Mouse (Mus musculus) neural tube, embryonic 14.5 days (tissue): Measurements from ENCODE around the gene Dmrtc2. TPM values are rescaled to one million over a fixed set of nuclear protein-coding genes. Genes with fewer than 3 reads are reported as not detected.

ENCODE experiments used
- ATAC-seq: fragments of 200-750 bp; cut with Nextera tagmentation; 2 replicates; pipeline ENCODE4 v1.8.0; 2017; ENCODE audit warnings: low read depth, mild to moderate bottlenecking, moderate TSS enrichment, moderate library complexity
- H3K27ac ChIP-seq: fragments of 300-500 bp; sonication (generic); 2 replicates; pipeline ENCODE4 v1.5.1; 2014; ENCODE audit warnings: low read depth, mild to moderate bottlenecking, control low read depth, low read length, moderate library complexity, mixed read lengths
- H3K27me3 ChIP-seq: fragments of 300-500 bp; sonication (generic); 2 replicates; pipeline ENCODE4 v1.6.1; 2014; ENCODE audit warnings: low read length; ENCODE audit not compliant: control insufficient read depth, insufficient read depth
- H3K36me3 ChIP-seq: fragments of 300-500 bp; sonication (generic); 2 replicates; pipeline ENCODE4 v1.6.1; 2014; ENCODE audit warnings: low read length, mixed read lengths; ENCODE audit not compliant: control insufficient read depth, insufficient read depth
- H3K4me1 ChIP-seq: fragments of 300-500 bp; sonication (generic); 2 replicates; pipeline ENCODE4 v1.6.1; 2014; ENCODE audit warnings: low read length; ENCODE audit not compliant: control insufficient read depth, insufficient read depth
- H3K4me2 ChIP-seq: fragments of 300-500 bp; sonication (generic); 2 replicates; pipeline ENCODE4 v1.6.1; 2014; ENCODE audit warnings: mild to moderate bottlenecking, low read depth, low read length, control low read depth
- H3K4me3 ChIP-seq: fragments of 300-500 bp; sonication (generic); 2 replicates; pipeline ENCODE4 v1.5.1; 2014; ENCODE audit warnings: low read depth, low read length, control low read depth, mixed read lengths
- H3K9ac ChIP-seq: fragments of 300-500 bp; sonication (generic); replicated peaks from 2 replicates; pipeline ENCODE4 v1.6.1; 2014; ENCODE audit warnings: low read depth, mild to moderate bottlenecking, control low read depth, low read length, mixed read lengths
- H3K9me3 ChIP-seq: fragments of 300-500 bp; sonication (generic); 2 replicates; pipeline ENCODE4 v1.6.1; 2016; ENCODE audit warnings: low read length; ENCODE audit not compliant: control insufficient read depth
- WGBS: fragments of 180-500 bp; shearing (Covaris S2); extraction: QIAGEN DNeasy Blood & Tissue Kit; methylation state at CpG from one replicate; pipeline ENCODE4 v1.1.7; 2014; 5-methylcytosine and 5-hydroxymethylcytosine counted together
- polyA plus RNA-seq: library from polyadenylated mRNA; unstranded; fragments of >200 nt; fragmentation: Nextera tagmentation; extraction: Ambion mirVana; gene quantifications from 2 replicates; pipeline ENCODE4 v1.2.1, GENCODE M21; 2014

Gene Dmrtc2
- polyA plus RNA-seq, 1 experiment from 2014 or later: not detected

DNA sequence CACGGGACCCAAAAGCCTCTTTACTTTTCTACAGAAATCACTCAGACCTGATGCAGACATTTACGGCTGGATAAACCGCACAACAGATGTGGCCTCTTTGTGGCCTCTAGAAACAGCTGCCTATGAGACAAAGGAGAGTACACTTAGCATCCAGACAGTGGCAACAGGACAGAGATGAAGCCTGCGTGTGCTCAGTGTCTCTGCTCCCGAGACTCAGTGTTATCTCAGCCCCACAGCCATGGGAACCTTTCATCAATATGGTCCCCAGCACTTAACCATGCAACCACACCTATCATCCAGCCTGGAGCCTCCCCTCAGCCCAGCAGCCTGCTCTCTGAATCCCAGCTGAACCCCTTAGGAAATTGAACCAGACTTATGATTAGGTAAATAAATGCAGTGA, 10.6 kb upstream of the Dmrtc2 start:
- Histone ChIP-seq H3K4me3 (no peak overlapping the region), H3K27ac (no peak overlapping the region), H3K27me3 (no peaks in the 10 kb centered on the region), H3K9ac (no peak overlapping the region), H3K4me2 (no peak overlapping the region), H3K36me3 (no peaks in the 10 kb centered on the region), H3K9me3 (no peaks in the 10 kb centered on the region), H3K4me1 (no peaks in the 10 kb centered on the region)
- 53% methylated on average over 5 of the region's 5 CpGs for WGBS
- no peak for ATAC-seq

DNA sequence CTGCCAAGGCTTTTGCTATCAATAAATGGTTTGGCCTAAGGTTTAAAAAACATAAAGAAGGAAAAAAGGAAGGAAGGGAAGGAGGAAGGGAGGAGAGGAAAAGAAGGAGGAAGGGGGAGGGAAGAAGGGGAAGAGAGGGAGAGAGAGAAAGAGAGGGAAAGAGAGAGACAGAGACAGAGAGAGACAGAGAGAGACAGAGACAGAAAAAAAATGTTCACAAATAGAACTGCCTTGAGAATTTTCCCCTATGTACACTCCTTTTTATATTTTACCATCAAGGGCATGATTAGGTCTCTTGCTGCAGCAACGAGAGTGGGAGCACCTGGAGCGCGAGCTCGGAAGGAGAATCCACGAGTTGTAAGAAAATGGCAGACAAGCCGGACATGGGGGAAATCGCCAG, 7.9 kb upstream of the Dmrtc2 start, which contains the start of gene Gm9844:
TSS of gene Gm9844 (plus strand) at position 301 of the 400 bp plus-strand sequence.
- no peak for ATAC-seq
- WGBS: 93% methylated on average over 7 of the region's 7 CpGs
- H3K4me1 ChIP-seq: no peaks in the 10 kb centered on the region
- no peaks in the 10 kb centered on the region for H3K9me3 ChIP-seq
- H3K9ac ChIP-seq: no peak within 1 kb of the TSS
- no peaks in the 10 kb centered on the region for H3K27me3 ChIP-seq
- H3K4me2 ChIP-seq: no peak within 1 kb of the TSS
- H3K4me3 ChIP-seq: no peak within 1 kb of the TSS
- no peak within 1 kb of the TSS for H3K27ac ChIP-seq
- no peaks in the 10 kb centered on the region for H3K36me3 ChIP-seq

DNA sequence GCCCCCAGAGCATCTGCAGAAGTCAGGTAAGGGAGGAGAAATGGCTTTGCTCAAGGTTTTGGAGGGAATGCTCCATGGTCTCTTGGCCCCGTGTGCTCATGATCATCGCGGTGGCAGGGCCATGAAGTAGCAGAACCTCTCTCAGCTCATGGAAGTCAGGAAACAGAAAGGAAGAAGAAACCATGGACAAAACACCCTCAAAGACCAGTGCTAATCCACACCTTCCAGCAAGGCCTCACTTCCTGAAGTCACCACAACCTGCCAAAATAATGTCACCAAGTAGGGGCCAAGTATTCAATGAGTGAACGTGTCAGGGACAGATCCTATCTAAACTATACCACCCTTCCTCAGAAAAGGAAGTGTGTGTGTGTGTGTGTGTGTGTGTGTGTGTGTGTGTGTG, 7.0 kb upstream of the Dmrtc2 start:
- H3K4me3 ChIP-seq: no peak overlapping the region
- no peak overlapping the region for H3K27ac ChIP-seq
- no peak overlapping the region for H3K4me2 ChIP-seq
- WGBS: 81% methylated on average over 4 of the region's 4 CpGs
- no peak for ATAC-seq
- H3K9ac ChIP-seq: no peak overlapping the region
- no peaks in the 10 kb centered on the region for H3K4me1 ChIP-seq
- no peaks in the 10 kb centered on the region for H3K36me3 ChIP-seq
- H3K9me3 ChIP-seq: no peaks in the 10 kb centered on the region
- H3K27me3 ChIP-seq: no peaks in the 10 kb centered on the region

DNA sequence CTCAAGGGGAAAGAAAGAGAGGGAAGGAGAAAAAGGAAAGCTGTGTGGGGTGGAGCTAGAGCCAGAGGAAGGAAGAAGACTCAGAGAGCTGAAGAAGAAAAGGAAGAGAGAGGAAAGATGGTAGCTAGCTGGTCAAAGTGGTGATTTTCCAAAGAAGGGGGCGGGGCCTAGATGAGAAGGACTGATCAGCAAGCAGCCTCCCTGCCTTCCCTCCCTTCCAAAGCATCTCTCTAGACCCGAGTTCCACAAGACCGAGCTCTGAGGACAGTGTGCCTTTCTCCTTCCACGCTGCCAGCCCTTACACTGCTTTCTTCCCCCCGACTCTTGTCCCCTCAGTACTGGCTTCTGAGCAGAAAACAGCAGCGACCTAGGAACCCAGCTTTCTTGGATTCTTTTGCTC, 5.7 kb upstream of the Dmrtc2 start:
- ATAC-seq: no peak
- no peak overlapping the region for H3K4me2 ChIP-seq
- no peaks in the 10 kb centered on the region for H3K9me3 ChIP-seq
- H3K4me3 ChIP-seq: no peak overlapping the region
- no peak overlapping the region for H3K9ac ChIP-seq
- 36% methylated on average over 6 of the region's 6 CpGs for WGBS
- no peaks in the 10 kb centered on the region for H3K4me1 ChIP-seq
- no peaks in the 10 kb centered on the region for H3K36me3 ChIP-seq
- no peak overlapping the region for H3K27ac ChIP-seq
- no peaks in the 10 kb centered on the region for H3K27me3 ChIP-seq

DNA sequence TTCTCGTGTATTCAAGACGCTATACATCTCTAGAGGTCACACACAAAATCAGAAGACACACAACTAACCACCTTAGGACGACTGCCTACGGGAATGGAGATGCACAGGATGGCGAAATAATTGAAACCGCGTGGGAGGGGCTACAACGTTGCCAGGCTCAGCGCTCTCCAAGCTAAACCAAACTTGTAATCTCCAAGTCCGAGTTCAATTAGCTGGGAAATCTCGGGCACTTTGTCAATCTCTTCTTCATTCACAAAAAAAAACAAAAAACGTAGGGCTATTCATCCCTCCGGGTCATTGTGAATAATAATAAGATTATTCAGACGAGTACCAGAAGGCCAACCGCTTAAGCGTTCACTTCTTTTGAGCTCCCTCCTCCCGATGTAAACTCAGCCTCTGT, 777 bp upstream of the Dmrtc2 start:
- Histone ChIP-seq H3K4me3 (no peak overlapping the region), H3K9me3 (no peaks in the 10 kb centered on the region), H3K4me1 (no peaks in the 10 kb centered on the region), H3K36me3 (no peaks in the 10 kb centered on the region), H3K27ac (no peak overlapping the region), H3K9ac (no peak overlapping the region), H3K27me3 (no peaks in the 10 kb centered on the region), H3K4me2 (no peak overlapping the region)
- no peak for ATAC-seq
- WGBS: 56% methylated on average over 17 of the region's 17 CpGs

DNA sequence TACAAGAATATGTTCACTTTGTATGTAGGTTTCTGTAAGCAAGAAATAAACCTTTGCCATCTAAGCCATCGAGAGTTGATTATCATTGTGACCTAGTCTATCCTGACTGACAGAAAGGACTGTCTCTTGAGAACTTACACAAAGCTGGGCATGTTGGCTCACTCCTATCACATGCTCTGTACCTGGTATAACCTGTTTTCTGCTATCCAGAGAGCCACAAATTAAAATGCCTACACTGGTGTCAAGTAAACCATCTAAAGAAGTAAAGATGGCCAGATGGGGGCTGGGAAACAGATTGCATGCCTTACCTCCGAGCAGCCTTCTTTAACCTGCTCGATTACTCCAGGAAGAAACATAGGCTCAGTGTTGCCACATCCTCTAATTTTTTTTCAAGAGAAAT, 7.7 kb downstream of the Dmrtc2 start:
- no peak overlapping the region for H3K4me3 ChIP-seq
- no peaks in the 10 kb centered on the region for H3K27me3 ChIP-seq
- H3K9ac ChIP-seq: no peak overlapping the region
- no peaks in the 10 kb centered on the region for H3K36me3 ChIP-seq
- H3K4me1 ChIP-seq: no peaks in the 10 kb centered on the region
- no peak overlapping the region for H3K4me2 ChIP-seq
- H3K27ac ChIP-seq: no peak overlapping the region
- ATAC-seq: no peak
- H3K9me3 ChIP-seq: no peaks in the 10 kb centered on the region
- WGBS: 81% methylated on average over 3 of the region's 3 CpGs

DNA sequence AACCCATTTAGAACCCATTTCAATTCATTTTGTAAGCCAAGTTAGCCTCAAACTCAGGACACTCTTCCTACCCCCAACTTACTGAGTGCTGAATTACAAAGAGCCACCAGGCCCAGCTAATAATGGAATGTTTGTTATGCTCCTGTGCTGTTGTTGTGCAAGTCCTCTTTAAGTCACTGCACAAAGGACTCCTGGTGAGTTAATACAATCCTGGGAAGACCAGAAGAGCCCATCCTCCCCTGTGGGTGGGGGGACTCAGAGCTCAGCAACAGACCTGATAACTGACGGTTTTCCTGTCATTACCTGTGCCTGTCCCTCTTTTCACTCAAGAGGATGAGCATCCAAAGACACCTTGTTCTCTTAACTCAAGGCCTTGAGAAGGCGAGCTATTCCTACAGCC, 9.8 kb downstream of the Dmrtc2 start:
- 4% methylated on average over 2 of the region's 2 CpGs for WGBS
- H3K36me3 ChIP-seq: no peaks in the 10 kb centered on the region
- H3K27me3 ChIP-seq: no peaks in the 10 kb centered on the region
- no peak overlapping the region for H3K9ac ChIP-seq
- H3K27ac ChIP-seq: no peak overlapping the region
- H3K9me3 ChIP-seq: no peaks in the 10 kb centered on the region
- H3K4me1 ChIP-seq: no peaks in the 10 kb centered on the region
- no peak for ATAC-seq
- no peak overlapping the region for H3K4me3 ChIP-seq
- H3K4me2 ChIP-seq: no peak overlapping the region

DNA sequence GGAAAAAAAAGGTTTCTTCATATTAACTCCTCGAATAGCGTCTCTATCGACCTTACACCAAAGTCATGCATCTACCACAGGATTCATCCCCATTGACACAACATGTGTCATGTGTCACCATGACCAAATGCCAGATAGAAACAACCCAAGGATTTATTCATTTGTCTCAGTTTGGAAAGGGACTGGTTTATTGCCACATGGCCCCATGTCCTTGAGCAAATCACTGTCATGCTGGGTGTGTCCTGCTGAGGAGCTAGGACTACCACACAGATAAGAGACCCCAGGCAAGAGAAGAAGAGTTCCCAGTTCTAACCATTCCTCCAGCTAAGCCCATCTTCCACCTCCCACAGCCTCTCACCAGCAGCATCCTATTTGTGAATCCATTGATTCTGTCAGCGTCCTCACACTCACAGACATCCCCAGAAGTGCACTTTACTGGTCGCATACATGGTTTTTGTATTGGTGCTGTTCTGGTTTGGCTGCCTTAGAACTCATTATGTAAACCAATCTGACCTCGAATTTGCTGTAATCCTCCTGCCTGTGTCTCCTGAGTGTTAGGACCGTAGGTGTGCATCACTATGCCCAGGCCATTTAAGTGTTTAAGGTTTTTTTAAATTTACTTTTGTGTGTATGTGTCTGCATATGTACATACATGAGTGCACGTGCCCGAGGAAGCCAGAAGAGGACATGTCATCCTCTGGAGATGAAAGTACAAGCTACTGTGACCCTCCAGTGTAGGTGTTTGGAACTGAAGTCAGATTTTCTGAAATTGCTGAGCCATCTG, 12.8 kb downstream of the Dmrtc2 start:
- Histone ChIP-seq H3K9ac (no peak overlapping the region), H3K4me2 (no peak overlapping the region), H3K4me3 (no peak overlapping the region), H3K27me3 (no peaks in the 10 kb centered on the region), H3K36me3 (peaks cover 13% of the 10 kb centered on the region), H3K9me3 (no peaks in the 10 kb centered on the region), H3K4me1 (peaks cover 18% of the 10 kb centered on the region), H3K27ac (no peak overlapping the region)
- no peak for ATAC-seq
- WGBS: 92% methylated on average over 9 of the region's 9 CpGs

DNA sequence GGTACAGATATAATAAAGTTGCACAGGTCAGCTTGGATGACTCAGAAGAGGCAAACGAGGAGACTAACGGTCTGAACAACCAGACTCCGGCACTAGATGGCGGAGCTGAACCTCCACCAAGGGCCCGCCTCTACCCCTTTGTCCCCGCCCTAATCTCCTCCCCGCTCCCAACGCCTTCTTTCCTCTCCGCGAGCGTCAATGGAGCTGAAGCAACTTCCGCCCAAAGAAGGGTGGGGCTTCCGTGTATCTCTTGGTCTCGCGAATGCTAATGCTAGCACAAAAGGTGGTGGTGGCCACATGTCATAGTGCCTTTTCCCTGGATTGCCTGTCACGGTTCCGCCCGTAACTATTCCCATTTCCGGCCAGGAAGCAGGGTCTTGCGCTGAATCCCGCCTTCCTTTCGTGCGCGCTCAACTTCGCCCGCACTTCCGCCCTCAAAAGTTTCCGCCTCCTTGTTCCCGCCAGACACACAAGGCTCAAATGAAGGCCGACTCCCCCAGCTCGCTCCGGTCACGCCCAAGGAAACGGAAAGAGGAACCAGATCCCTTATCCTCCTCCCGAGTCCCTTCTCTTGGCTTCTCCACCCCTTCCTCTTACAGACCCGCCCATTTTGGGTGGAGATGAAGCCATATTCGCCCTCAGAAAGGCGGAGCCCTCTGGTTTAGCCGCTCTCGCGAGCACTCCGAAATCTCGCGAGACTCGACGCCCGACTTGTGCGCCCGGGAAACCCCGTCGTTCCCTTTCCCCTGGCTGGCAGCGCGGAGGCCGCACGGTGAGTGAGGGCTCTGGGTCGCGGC, 14.2 kb downstream of the Dmrtc2 start, which contains the start of gene Rps19:
TSS of gene Rps19 (plus strand) at position 476 of the 797 bp plus-strand sequence.
- Histone ChIP-seq H3K9ac (peak within 1 kb of the TSS; percentile 99), H3K27ac (peak within 1 kb of the TSS; percentile 81), H3K4me1 (peaks cover 18% of the 10 kb centered on the region), H3K27me3 (no peaks in the 10 kb centered on the region), H3K4me3 (peak within 1 kb of the TSS; percentile 98), H3K9me3 (no peaks in the 10 kb centered on the region), H3K4me2 (peak within 1 kb of the TSS; percentile 88), H3K36me3 (peaks cover 27% of the 10 kb centered on the region)
- under 1% methylated on average over 57 of the region's 57 CpGs for WGBS
- ATAC-seq: peak; percentile 92
